Mouse (Mus musculus) CH12.LX (cell line): ENCODE data around the gene Unc80. TPM values are rescaled to one million over a fixed set of nuclear protein-coding genes. Genes with fewer than 3 reads are reported as not detected.

Experiments used
- DNase-seq: peaks from one replicate; pipeline ENCODE4 v3.0.0-alpha.2; 2013; ENCODE audit errors: extremely low read depth
- H3K27ac ChIP-seq: 2 replicates; pipeline ENCODE4 v1.5.1; 2012; ENCODE audit warnings: low read depth, mild to moderate bottlenecking, control low read depth, moderate library complexity; ENCODE audit not compliant: insufficient read depth
- H3K27me3 ChIP-seq: replicated peaks from 2 replicates; pipeline ENCODE3; 2012; ENCODE audit warnings: inconsistent platforms
- H3K36me3 ChIP-seq, 2 experiments: replicated peaks in 1 of 2; 2 replicates each; pipeline versions ENCODE3 to v1.6.1; 2012; ENCODE audit warnings: inconsistent platforms in 1 of 2, low read length in 1 of 2, mild to moderate bottlenecking in 1 of 2, mixed read lengths in 1 of 2, moderate library complexity in 1 of 2; ENCODE audit not compliant: control insufficient read depth in 1 of 2, insufficient read depth in 1 of 2
- H3K4me1 ChIP-seq, 2 experiments: 2 replicates each; pipeline ENCODE4 v1.6.1; 2012; ENCODE audit warnings: inconsistent platforms in 1 of 2, moderate library complexity in 1 of 2; ENCODE audit not compliant: insufficient read depth in 2 of 2, control insufficient read depth in 1 of 2
- H3K4me2 ChIP-seq: 2 replicates; pipeline ENCODE4 v1.6.1; 2012; ENCODE audit warnings: low read depth, mild to moderate bottlenecking, control low read depth; ENCODE audit not compliant: poor library complexity, insufficient read depth, severe bottlenecking
- H3K4me3 ChIP-seq, 3 experiments: fragments of 150-350 bp in 1 of 3; sonication (generic) in 1 of 3; replicated peaks in 1 of 3; 2 replicates each; pipeline versions ENCODE3 to v1.5.1; 2011 to 2012; ENCODE audit warnings: low read depth in 2 of 3, low read length in 2 of 3, mild to moderate bottlenecking in 2 of 3, moderate library complexity in 2 of 3, control low read depth in 1 of 3, improper control_type of control experiment in 1 of 3, inconsistent platforms in 1 of 3, mixed read lengths in 1 of 3; ENCODE audit not compliant: poor library complexity in 1 of 3
- H3K79me2 ChIP-seq: replicated peaks from 2 replicates; pipeline ENCODE4 v1.6.1; 2012; ENCODE audit warnings: mild to moderate bottlenecking, moderate library complexity; ENCODE audit not compliant: control insufficient read depth, poor library complexity, insufficient read depth, severe bottlenecking; ENCODE audit errors: extremely low read depth
- H3K9ac ChIP-seq: 2 replicates; pipeline ENCODE4 v1.6.1; 2012; ENCODE audit warnings: low read depth, mild to moderate bottlenecking, control low read depth, moderate library complexity; ENCODE audit not compliant: insufficient read depth
- H3K9me3 ChIP-seq: replicated peaks from 2 replicates; pipeline ENCODE3; 2012; ENCODE audit warnings: low read length, inconsistent platforms, mixed read lengths
- BHLHE40 ChIP-seq: IDR thresholded peaks from 2 replicates; pipeline ENCODE4 v1.6.1; 2011; ENCODE audit warnings: mild to moderate bottlenecking, low read depth, low read length, improper control_type of control experiment
- CHD1 ChIP-seq: IDR thresholded peaks from 2 replicates; pipeline ENCODE4 v1.6.1; 2012; ENCODE audit warnings: low read depth, low read length, improper control_type of control experiment, inconsistent platforms
- CHD2 ChIP-seq: IDR thresholded peaks from 2 replicates; pipeline ENCODE4 v1.6.1; 2011; ENCODE audit warnings: low read length, improper control_type of control experiment
- EP300 ChIP-seq: IDR thresholded peaks from 2 replicates; pipeline ENCODE4 v1.6.1; 2011; ENCODE audit warnings: low read length, improper control_type of control experiment
- ETS1 ChIP-seq: conservative IDR thresholded peaks from 2 replicates; pipeline ENCODE4 v1.6.1; 2012; ENCODE audit warnings: low read depth, mild to moderate bottlenecking, inconsistent platforms, low read length, improper control_type of control experiment, moderate library complexity
- GABPA ChIP-seq: IDR thresholded peaks from 2 replicates; pipeline ENCODE4 v1.6.1; 2012; ENCODE audit warnings: low read depth, low read length, improper control_type of control experiment, inconsistent platforms; ENCODE audit not compliant: insufficient replicate concordance
- HCFC1 ChIP-seq: IDR thresholded peaks from 2 replicates; pipeline ENCODE4 v1.6.1; 2012; ENCODE audit warnings: low read depth, mild to moderate bottlenecking, inconsistent platforms, low read length, improper control_type of control experiment
- IRF4 ChIP-seq: IDR thresholded peaks from 2 replicates; pipeline ENCODE4 v1.6.1; 2014; ENCODE audit warnings: low read depth, mild to moderate bottlenecking, inconsistent platforms, low read length, improper control_type of control experiment
- JUND ChIP-seq: conservative IDR thresholded peaks from 2 replicates; pipeline ENCODE4 v1.6.1; 2011; ENCODE audit warnings: low read depth, low read length, improper control_type of control experiment
- MAX ChIP-seq: IDR thresholded peaks from 2 replicates; pipeline ENCODE4 v1.6.1; 2011; ENCODE audit warnings: low read length, improper control_type of control experiment
- MAZ ChIP-seq: IDR thresholded peaks from 2 replicates; pipeline ENCODE4 v1.6.1; 2012; ENCODE audit warnings: low read depth, mild to moderate bottlenecking, inconsistent platforms, low read length, improper control_type of control experiment, moderate library complexity
- NRF1 ChIP-seq: IDR thresholded peaks from 2 replicates; pipeline ENCODE4 v1.6.1; 2014; ENCODE audit warnings: low read depth, mild to moderate bottlenecking, inconsistent platforms, low read length, improper control_type of control experiment, moderate library complexity
- POLR2A ChIP-seq: IDR thresholded peaks from 2 replicates; pipeline ENCODE4 v1.6.1; 2011; ENCODE audit warnings: low read depth, mild to moderate bottlenecking, improper control_type of control experiment, low read length
- POLR2AphosphoS2 ChIP-seq: IDR thresholded peaks from 2 replicates; pipeline ENCODE4 v1.6.1; 2011; ENCODE audit warnings: low read depth, low read length, improper control_type of control experiment
- SMC3 ChIP-seq: IDR thresholded peaks from 2 replicates; pipeline ENCODE4 v1.6.1; 2011; ENCODE audit warnings: low read depth, low read length, improper control_type of control experiment
- TBP ChIP-seq: conservative IDR thresholded peaks from 2 replicates; pipeline ENCODE4 v1.6.1; 2011; ENCODE audit warnings: low read depth, low read length, improper control_type of control experiment
- TCF12 ChIP-seq: IDR thresholded peaks from 2 replicates; pipeline ENCODE4 v1.6.1; 2014; ENCODE audit warnings: low read depth, mild to moderate bottlenecking, inconsistent platforms, low read length, improper control_type of control experiment
- UBTF ChIP-seq: IDR thresholded peaks from 2 replicates; pipeline ENCODE4 v1.6.1; 2012; ENCODE audit warnings: low read depth, mild to moderate bottlenecking, inconsistent platforms, low read length, improper control_type of control experiment, moderate library complexity
- USF2 ChIP-seq: conservative IDR thresholded peaks from 2 replicates; pipeline ENCODE4 v1.6.1; 2011; ENCODE audit warnings: low read depth, low read length, improper control_type of control experiment
- ZC3H11A ChIP-seq: IDR thresholded peaks from 2 replicates; pipeline ENCODE4 v1.6.1; 2012; ENCODE audit warnings: low read depth, mild to moderate bottlenecking, inconsistent platforms, low read length, improper control_type of control experiment
- dilution Hi-C: fragments of 300-500 bp; cut with MboI; formaldehyde crosslinking; loops from 2 replicates; pipeline ENCODE4 v1.14.3; 2020; ENCODE audit warnings: low sequenced_read_pairs; ENCODE audit not compliant: extremely low pct_unique_long_range_greater_than_20kb, extremely low pct_ligation_motif_present
- in situ Hi-C: fragments of 300-500 bp; cut with MboI; formaldehyde crosslinking; loops from 3 replicates; pipeline ENCODE4 v1.14.3; 2019; ENCODE audit warnings: low sequenced_read_pairs, low pct_ligation_motif_present, low pct_unique_long_range_greater_than_20kb, mixed read lengths
- polyA plus RNA-seq: library from polyadenylated mRNA; unstranded; fragments of >175 nt; gene quantifications from 2 replicates; pipeline ENCODE4 v1.2.1, GENCODE M21; 2012; ENCODE audit warnings: low read depth; ENCODE audit not compliant: insufficient read length
- total RNA-seq, 2 experiments: library from RNA; depleted of rRNA; stranded (reverse); fragments of 300-350 nt in 1 of 2; fragments of >200 nt in 1 of 2; gene quantifications; 2 replicates each; pipeline ENCODE4 v1.2.3; 2012 to 2014

Unc80 gene
- total and polyA plus RNA-seq, 3 experiments: 0.04 to 0.11 (median 0.04) TPM

DNA sequence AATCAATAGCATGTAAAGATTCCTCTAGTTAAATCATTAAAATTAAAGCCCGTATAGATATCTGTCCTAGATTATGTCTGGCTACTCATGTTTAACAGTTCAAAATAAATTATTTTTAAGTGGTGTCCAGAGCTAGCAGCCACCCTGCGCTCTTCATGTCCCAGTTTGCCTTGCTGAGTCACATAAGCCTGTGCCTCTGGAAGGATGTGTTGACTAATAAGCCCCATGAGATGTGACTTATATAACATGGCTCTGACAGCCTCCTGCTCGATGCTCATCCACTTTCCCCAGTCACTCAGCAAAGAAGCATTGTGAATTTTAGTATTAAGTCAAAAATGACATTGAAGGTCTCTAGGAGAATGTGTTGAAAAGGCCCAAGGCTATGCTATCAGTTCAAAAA lies 10.4 kb upstream of the Unc80 start:
- no peaks in the 10 kb centered on the region for H3K4me1 ChIP-seq
- no peaks in the 10 kb centered on the region for H3K36me3 ChIP-seq
- H3K4me3 ChIP-seq: no peak overlapping the region
- H3K27me3 ChIP-seq: no peaks in the 10 kb centered on the region
- dilution Hi-C loops: no loop called here
- TF ChIP-seq GABPA (no peak), CHD2 (no peak), EP300 (no peak), MAX (no peak), MAZ (no peak), USF2 (no peak), JUND (no peak), UBTF (no peak), IRF4 (no peak), BHLHE40 (no peak), TCF12 (no peak)
- H3K27ac ChIP-seq: no peak overlapping the region
- H3K9ac ChIP-seq: no peak overlapping the region
- no peak overlapping the region for H3K4me2 ChIP-seq
- in situ Hi-C loops: no loop called here
- no peaks in the 10 kb centered on the region for H3K9me3 ChIP-seq
- DNase-seq: no peak
- no peaks in the 10 kb centered on the region for H3K79me2 ChIP-seq

DNA sequence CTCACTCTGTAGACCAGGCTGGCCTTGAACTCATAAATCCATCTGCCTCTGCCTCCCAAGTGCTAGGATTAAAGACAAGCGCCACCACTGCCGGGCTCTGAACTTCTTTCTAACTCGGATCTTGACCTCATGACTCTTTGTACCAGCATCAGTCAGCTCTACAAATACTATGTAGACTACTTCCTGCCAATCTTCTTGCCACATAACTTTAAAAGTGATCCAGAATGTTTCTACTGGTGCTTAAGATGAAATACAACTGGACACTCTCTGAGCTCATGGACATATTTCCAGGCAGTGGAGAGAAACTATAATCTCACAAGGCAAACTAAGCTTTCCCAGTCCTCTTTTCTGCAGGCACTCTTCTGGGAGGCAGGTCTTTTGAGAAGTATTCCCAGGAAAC lies 8.8 kb upstream of the Unc80 start:
- dilution Hi-C loops (no loop called here), in situ Hi-C loops (no loop called here)
- H3K36me3 ChIP-seq: no peaks in the 10 kb centered on the region
- no peak overlapping the region for H3K27ac ChIP-seq
- no peak overlapping the region for H3K9ac ChIP-seq
- no peaks in the 10 kb centered on the region for H3K79me2 ChIP-seq
- no peaks in the 10 kb centered on the region for H3K9me3 ChIP-seq
- DNase-seq: no peak
- no peak overlapping the region for H3K4me2 ChIP-seq
- TF ChIP-seq POLR2A (no peak), NRF1 (no peak), TBP (no peak), SMC3 (no peak), BHLHE40 (no peak), HCFC1 (no peak), MAX (no peak), ZC3H11A (no peak), CHD1 (no peak), ETS1 (no peak), POLR2AphosphoS2 (no peak), GABPA (no peak), JUND (no peak)
- no peaks in the 10 kb centered on the region for H3K27me3 ChIP-seq
- no peaks in the 10 kb centered on the region for H3K4me1 ChIP-seq
- no peak overlapping the region for H3K4me3 ChIP-seq
